Mouse (Mus musculus): ENCODE measurements around the gene D630039A03Rik.

DNA sequence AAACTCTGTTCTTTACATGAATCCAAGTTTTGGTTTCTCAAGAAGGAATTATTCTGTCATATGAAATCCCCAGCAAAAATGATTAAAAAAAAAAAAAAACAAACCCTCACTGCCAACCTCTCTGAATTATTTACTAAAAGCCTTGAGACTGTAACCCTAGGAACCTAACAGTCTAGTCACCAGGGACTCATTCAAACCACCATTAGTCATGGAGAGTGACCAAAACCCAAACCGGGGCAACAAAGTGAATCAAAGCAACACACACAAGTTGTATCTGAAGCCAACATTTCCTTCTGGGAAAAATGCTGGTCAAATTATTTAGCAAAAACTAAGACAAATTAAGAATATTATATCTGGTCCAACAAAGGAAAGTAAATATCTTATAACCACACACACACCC is 36.8 kb upstream of the D630039A03Rik start:
- TF ChIP-seq CTCF (IDR thresholded peaks at IDR 0.05; ENCODE audit: control insufficient read depth, insufficient read depth, insufficient read length) (no peak), USF1 (IDR thresholded peaks at IDR 0.05; ENCODE audit: low read depth) (no peak), MYOD1 (IDR thresholded peaks at IDR 0.05; ENCODE audit: control insufficient read depth, insufficient read length, low read depth) (no peak), MAX (IDR thresholded peaks at IDR 0.05) (no peak)

Data from C2C12 (cell line).